Mouse (Mus musculus) hindbrain, postnatal 0 days (tissue): Measurements from ENCODE around the gene Adrm1. TPM values are rescaled to one million over a fixed set of nuclear protein-coding genes. Genes with fewer than 3 reads are reported as not detected.
A peak's percentile ranks its signal among the peaks of the same experiment; 100 is the strongest.

ENCODE experiments used
- ATAC-seq: fragments of 200-750 bp; cut with Nextera tagmentation; 2 replicates; pipeline ENCODE4 v1.8.0; 2017; ENCODE audit warnings: mild to moderate bottlenecking, moderate TSS enrichment, moderate library complexity
- DNase-seq: peaks from one replicate; pipeline ENCODE4 v3.0.0-alpha.2; 2015; ENCODE audit warnings: low spot score
- H3K27ac ChIP-seq: fragments of 300-500 bp; sonication (generic); 2 replicates; pipeline ENCODE4 v1.5.1; 2014; ENCODE audit warnings: mild to moderate bottlenecking
- H3K27me3 ChIP-seq: fragments of 300-500 bp; sonication (generic); 2 replicates; pipeline ENCODE4 v1.6.1; 2014; ENCODE audit warnings: low read length, mixed read lengths; ENCODE audit not compliant: insufficient read depth
- H3K36me3 ChIP-seq: fragments of 300-500 bp; sonication (generic); 2 replicates; pipeline ENCODE4 v1.6.1; 2014; ENCODE audit warnings: low read length, mixed read lengths; ENCODE audit not compliant: insufficient read depth
- H3K4me1 ChIP-seq: fragments of 300-500 bp; sonication (generic); 2 replicates; pipeline ENCODE4 v1.6.1; 2014; ENCODE audit warnings: antibody characterized with exemption, low read length, mixed read lengths; ENCODE audit not compliant: insufficient read depth
- H3K4me2 ChIP-seq: fragments of 300-500 bp; sonication (generic); 2 replicates; pipeline ENCODE4 v1.6.1; 2014; ENCODE audit warnings: low read depth, mild to moderate bottlenecking, low read length, moderate library complexity, mixed read lengths
- H3K4me3 ChIP-seq: fragments of 300-500 bp; sonication (generic); 2 replicates; pipeline ENCODE4 v1.5.1; 2014; ENCODE audit warnings: low read length
- H3K9ac ChIP-seq: fragments of 300-500 bp; sonication (generic); replicated peaks from 2 replicates; pipeline ENCODE4 v1.6.1; 2014; ENCODE audit warnings: mild to moderate bottlenecking, low read length, moderate library complexity, mixed read lengths
- H3K9me3 ChIP-seq: fragments of 300-500 bp; sonication (generic); 2 replicates; pipeline ENCODE4 v1.6.1; 2016; ENCODE audit warnings: low read length, mixed read lengths
- CTCF ChIP-seq: IDR thresholded peaks from 2 replicates; pipeline ENCODE4 v1.5.1; 2016; ENCODE audit warnings: antibody characterized with exemption, control low read depth, low read depth
- WGBS: fragments of 180-500 bp; shearing (Covaris S2); extraction: QIAGEN DNeasy Blood & Tissue Kit; methylation state at CpG from one replicate; pipeline ENCODE4 v1.1.7; 2014; 5-methylcytosine and 5-hydroxymethylcytosine counted together
- polyA plus RNA-seq: library from polyadenylated mRNA; unstranded; fragments of >200 nt; fragmentation: Nextera tagmentation; extraction: Ambion mirVana; gene quantifications from 2 replicates; pipeline ENCODE4 v1.2.1, GENCODE M21; 2015
- total RNA-seq: library from RNA; depleted of rRNA; stranded (reverse); fragments of >200 nt; gene quantifications from 2 replicates; pipeline ENCODE4 v1.2.3, GENCODE M21; 2014

The Adrm1 gene
- total and polyA plus RNA-seq, 2 experiments from 2014 or later: 107 to 207 TPM

GRCm38 (mm10) chr2:180197323-180198037, 26.2 kb downstream of the Adrm1 start:
- no peak overlapping the region for H3K27ac ChIP-seq
- no peaks in the 10 kb centered on the region; the same call in 1 of the 2 replicates for H3K27me3 ChIP-seq
- DNase-seq: no peak

GRCm38 (mm10) chr2:180198782-180199181, 27.5 kb downstream of the Adrm1 start:
- Histone ChIP-seq H3K4me2 (no peak overlapping the region), H3K27ac (no peak overlapping the region), H3K9me3 (no peaks in the 10 kb centered on the region), H3K4me3 (no peak overlapping the region), H3K9ac (no peak overlapping the region), H3K4me1 (no peaks in the 10 kb centered on the region; the same call in 1 of the 2 replicates), H3K36me3 (no peaks in the 10 kb centered on the region), H3K27me3 (no peaks in the 10 kb centered on the region; the same call in 1 of the 2 replicates)
- WGBS: 78% methylated on average over 10 of the region's 10 CpGs
- TF ChIP-seq CTCF: no peak
- no peak for DNase-seq
- no peak for ATAC-seq

More at GRCm38 (mm10) chr2:180197323-180198037, 26.2 kb downstream of the Adrm1 start:
- Histone ChIP-seq H3K9ac (no peak overlapping the region), H3K4me1 (no peaks in the 10 kb centered on the region; the same call in 1 of the 2 replicates), H3K4me3 (no peak overlapping the region), H3K9me3 (no peaks in the 10 kb centered on the region), H3K36me3 (no peaks in the 10 kb centered on the region), H3K4me2 (no peak overlapping the region)
- TF ChIP-seq CTCF: no peak
- ATAC-seq: no peak
- 63% methylated on average over 10 of the region's 10 CpGs for WGBS

- Histone ChIP-seq H3K4me3 (no peak overlapping the region), H3K36me3 (no peaks in the 10 kb centered on the region), H3K9me3 (no peaks in the 10 kb centered on the region), H3K27me3 (no peaks in the 10 kb centered on the region; the same call in 1 of the 2 replicates), H3K9ac (no peak overlapping the region), H3K27ac (no peak overlapping the region), H3K4me1 (peaks cover 2% of the 10 kb centered on the region; the same call in 1 of the 2 replicates), H3K4me2 (no peak overlapping the region)
- WGBS: 27% methylated on average over 11 of the region's 11 CpGs
- no peak for TF ChIP-seq CTCF
- DNase-seq (no peak), ATAC-seq (no peak)
Observed at GRCm38 (mm10) chr2:180200681-180201080, 29.4 kb downstream of the Adrm1 start.

- H3K4me2 ChIP-seq: no peak overlapping the region
Observed at GRCm38 (mm10) chr2:180201303-180201702, 30.0 kb downstream of the Adrm1 start.

GRCm38 (mm10) chr2:180202263-180202662, 31.0 kb downstream of the Adrm1 start:
- no peak for TF ChIP-seq CTCF

More at GRCm38 (mm10) chr2:180201303-180201702, 30.0 kb downstream of the Adrm1 start:
- Histone ChIP-seq H3K36me3 (no peaks in the 10 kb centered on the region), H3K27me3 (no peaks in the 10 kb centered on the region; the same call in 1 of the 2 replicates), H3K4me1 (peaks cover 8% of the 10 kb centered on the region; the same call in 1 of the 2 replicates), H3K9me3 (no peaks in the 10 kb centered on the region), H3K9ac (no peak overlapping the region), H3K27ac (no peak overlapping the region), H3K4me3 (no peak overlapping the region)
- ATAC-seq (no peak), DNase-seq (no peak)
- no peak for TF ChIP-seq CTCF
- WGBS: 77% methylated on average over 9 of the region's 9 CpGs

GRCm38 (mm10) chr2:180202805-180203204, 31.5 kb downstream of the Adrm1 start:
- no peaks in the 10 kb centered on the region for H3K36me3 ChIP-seq
- 0 out of 2 replicates have a peak, but pooled peaks have one; percentile 9 for TF ChIP-seq CTCF
- 44% methylated on average over 10 of the region's 10 CpGs for WGBS
- H3K4me1 ChIP-seq: peaks cover 8% of the 10 kb centered on the region; the same call in 1 of the 2 replicates
- peak; percentile 59 for DNase-seq
- H3K4me3 ChIP-seq: no peak overlapping the region
- no peaks in the 10 kb centered on the region; the same call in 1 of the 2 replicates for H3K27me3 ChIP-seq
- H3K9ac ChIP-seq: no peak overlapping the region
- no peak for ATAC-seq
- H3K4me2 ChIP-seq: no peak overlapping the region
- H3K9me3 ChIP-seq: no peaks in the 10 kb centered on the region
- no peak overlapping the region for H3K27ac ChIP-seq

More at GRCm38 (mm10) chr2:180202263-180202662, 31.0 kb downstream of the Adrm1 start:
- Histone ChIP-seq H3K9ac (no peak overlapping the region), H3K9me3 (no peaks in the 10 kb centered on the region), H3K4me2 (no peak overlapping the region), H3K36me3 (no peaks in the 10 kb centered on the region), H3K27me3 (no peaks in the 10 kb centered on the region; the same call in 1 of the 2 replicates), H3K27ac (no peak overlapping the region), H3K4me3 (no peak overlapping the region), H3K4me1 (peaks cover 8% of the 10 kb centered on the region; the same call in 1 of the 2 replicates)
- 75% methylated on average over 14 of the region's 14 CpGs for WGBS
- no peak for ATAC-seq
- DNase-seq: peak; percentile 40
